Mouse (Mus musculus) lung, embryonic 16.5 days (tissue): ENCODE data around the gene Enthd1. TPM values are rescaled to one million over a fixed set of nuclear protein-coding genes. Genes with fewer than 3 reads are reported as not detected.

ENCODE experiments used
- ATAC-seq: fragments of 200-750 bp; cut with Nextera tagmentation; 2 replicates; pipeline ENCODE4 v1.8.0; 2017; ENCODE audit warnings: low read depth, mild to moderate bottlenecking, moderate library complexity
- H3K27ac ChIP-seq: fragments of 300-500 bp; sonication (generic); 2 replicates; pipeline ENCODE4 v1.5.1; 2014; ENCODE audit warnings: mild to moderate bottlenecking, control low read depth, low read length
- H3K27me3 ChIP-seq: fragments of 300-500 bp; sonication (generic); 2 replicates; pipeline ENCODE4 v1.6.1; 2014; ENCODE audit warnings: low read depth, low read length, mixed read lengths; ENCODE audit not compliant: control insufficient read depth, insufficient read depth
- H3K36me3 ChIP-seq: fragments of 300-500 bp; sonication (generic); 2 replicates; pipeline ENCODE4 v1.6.1; 2014; ENCODE audit warnings: low read length; ENCODE audit not compliant: control insufficient read depth, insufficient read depth
- H3K4me1 ChIP-seq: fragments of 300-500 bp; sonication (generic); replicated peaks from 2 replicates; pipeline ENCODE4 v1.6.1; 2014; ENCODE audit warnings: low read length, mixed read lengths; ENCODE audit not compliant: control insufficient read depth, insufficient read depth
- H3K4me2 ChIP-seq: fragments of 300-500 bp; sonication (generic); 2 replicates; pipeline ENCODE4 v1.6.1; 2014; ENCODE audit warnings: low read depth, low read length, control low read depth
- H3K4me3 ChIP-seq: fragments of 300-500 bp; sonication (generic); 2 replicates; pipeline ENCODE4 v1.5.1; 2014; ENCODE audit warnings: mild to moderate bottlenecking, low read length, control low read depth
- H3K9ac ChIP-seq: fragments of 300-500 bp; sonication (generic); 2 replicates; pipeline ENCODE4 v1.6.1; 2014; ENCODE audit warnings: low read length, control low read depth
- H3K9me3 ChIP-seq: fragments of 300-500 bp; sonication (generic); 2 replicates; pipeline ENCODE4 v1.6.1; 2016; ENCODE audit warnings: low read length; ENCODE audit not compliant: control insufficient read depth
- WGBS: fragments of 180-500 bp; shearing (Covaris S2); extraction: QIAGEN DNeasy Blood & Tissue Kit; methylation state at CpG from one replicate; pipeline ENCODE4 v1.1.7; 2014; 5-methylcytosine and 5-hydroxymethylcytosine counted together
- polyA plus RNA-seq: library from polyadenylated mRNA; unstranded; fragments of >200 nt; fragmentation: Nextera tagmentation; extraction: Ambion mirVana; gene quantifications from 2 replicates; pipeline ENCODE4 v1.2.1, GENCODE M21; 2015

Gene Enthd1
- polyA plus RNA-seq, 1 experiment from 2014 or later: not detected

DNA sequence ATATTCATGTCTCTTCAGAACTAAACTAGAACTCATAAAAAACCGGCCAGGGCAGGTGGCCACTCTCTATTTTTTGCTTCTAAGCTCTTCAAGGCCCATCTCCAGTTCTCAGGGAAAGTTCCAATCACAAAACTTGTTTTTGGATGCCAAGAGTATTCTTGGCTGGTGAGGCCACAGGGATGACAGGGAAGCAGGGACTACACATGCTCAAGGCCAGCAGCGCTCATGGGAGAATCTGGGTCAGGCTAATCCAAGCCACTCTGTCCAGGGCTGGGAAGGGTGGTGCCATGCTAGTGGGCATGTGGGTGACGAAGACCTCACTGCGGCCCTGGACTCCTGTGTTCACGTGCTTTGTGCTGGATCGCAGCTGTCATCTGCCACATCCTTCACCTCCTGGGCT lies 110.5 kb downstream of the Enthd1 start:
- Histone ChIP-seq H3K9ac (no peak overlapping the region), H3K27me3 (no peaks in the 10 kb centered on the region), H3K4me3 (no peak overlapping the region), H3K9me3 (no peaks in the 10 kb centered on the region), H3K4me2 (no peak overlapping the region), H3K27ac (no peak overlapping the region), H3K36me3 (no peaks in the 10 kb centered on the region), H3K4me1 (no peaks in the 10 kb centered on the region)
- ATAC-seq: no peak
- WGBS: 80% methylated on average over 6 of the region's 6 CpGs

DNA sequence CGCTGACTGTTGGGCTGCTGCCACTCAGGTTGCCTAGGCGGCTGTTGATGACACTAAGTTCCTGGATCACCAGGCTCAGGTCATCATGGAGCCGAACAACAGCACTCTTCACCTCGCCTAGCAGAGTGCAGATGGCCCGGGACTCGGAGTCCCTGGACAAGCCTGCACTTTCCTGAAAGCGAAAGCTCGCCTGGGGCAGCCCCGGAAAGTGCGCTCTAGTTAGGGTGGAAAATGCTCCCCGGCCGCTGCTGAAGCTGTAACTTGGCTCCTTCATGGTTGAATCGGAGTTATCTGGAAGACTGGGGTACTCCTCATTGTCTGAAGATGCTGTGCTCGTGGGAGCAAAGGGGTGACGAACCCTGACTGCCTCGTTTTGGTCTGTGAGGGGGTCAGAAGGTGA lies 112.5 kb downstream of the Enthd1 start:
- H3K36me3 ChIP-seq: no peaks in the 10 kb centered on the region
- no peak overlapping the region for H3K4me3 ChIP-seq
- 40% methylated on average over 16 of the region's 16 CpGs for WGBS
- no peak overlapping the region for H3K27ac ChIP-seq
- no peaks in the 10 kb centered on the region for H3K27me3 ChIP-seq
- no peak for ATAC-seq
- no peaks in the 10 kb centered on the region for H3K4me1 ChIP-seq
- no peak overlapping the region for H3K4me2 ChIP-seq
- H3K9ac ChIP-seq: no peak overlapping the region
- no peaks in the 10 kb centered on the region for H3K9me3 ChIP-seq

DNA sequence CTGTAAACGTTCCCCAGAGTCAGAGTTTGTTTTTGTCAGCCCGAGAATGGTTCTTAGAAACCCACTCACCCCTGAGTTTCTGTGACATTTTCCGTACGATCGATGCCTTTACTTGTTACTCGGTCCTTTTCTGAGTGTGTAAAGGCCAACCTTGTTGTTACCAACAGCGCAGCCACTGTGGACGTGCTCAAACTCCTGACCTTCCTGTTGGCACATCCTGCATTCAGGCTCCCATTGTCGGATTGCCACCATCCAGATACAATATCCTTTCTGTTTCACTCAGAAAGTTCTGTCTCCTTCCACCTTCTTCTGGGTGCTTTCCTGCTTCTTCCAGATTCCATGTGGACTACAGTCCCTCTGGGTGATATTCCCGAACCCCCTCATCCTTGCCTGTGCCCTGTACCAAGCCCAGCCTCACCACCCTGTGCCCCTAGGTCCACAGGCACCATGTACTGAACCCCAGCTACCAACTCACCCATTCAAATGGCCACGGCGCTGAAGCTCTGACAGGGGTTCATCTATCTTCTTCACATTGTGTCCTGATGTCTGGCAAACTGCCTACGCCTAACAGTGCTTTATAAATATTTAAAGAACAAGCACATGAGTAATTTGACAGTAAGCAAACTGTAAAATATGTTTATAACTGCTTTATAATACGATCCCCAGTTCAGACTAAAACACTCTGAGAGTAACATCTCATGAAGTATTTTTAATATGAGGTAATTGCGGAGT lies 118.8 kb downstream of the Enthd1 start:
- peak overlapping the region; percentile 15; the same call in 1 of the 2 replicates for H3K27ac ChIP-seq
- 47% methylated on average over 15 of the region's 15 CpGs for WGBS
- no peak overlapping the region for H3K9ac ChIP-seq
- no peaks in the 10 kb centered on the region for H3K9me3 ChIP-seq
- no peak overlapping the region for H3K4me3 ChIP-seq
- H3K4me2 ChIP-seq: no peak overlapping the region
- H3K4me1 ChIP-seq: no peaks in the 10 kb centered on the region
- no peaks in the 10 kb centered on the region for H3K36me3 ChIP-seq
- peak; percentile 65; the same call in 1 of the 2 replicates for ATAC-seq
- H3K27me3 ChIP-seq: no peaks in the 10 kb centered on the region

DNA sequence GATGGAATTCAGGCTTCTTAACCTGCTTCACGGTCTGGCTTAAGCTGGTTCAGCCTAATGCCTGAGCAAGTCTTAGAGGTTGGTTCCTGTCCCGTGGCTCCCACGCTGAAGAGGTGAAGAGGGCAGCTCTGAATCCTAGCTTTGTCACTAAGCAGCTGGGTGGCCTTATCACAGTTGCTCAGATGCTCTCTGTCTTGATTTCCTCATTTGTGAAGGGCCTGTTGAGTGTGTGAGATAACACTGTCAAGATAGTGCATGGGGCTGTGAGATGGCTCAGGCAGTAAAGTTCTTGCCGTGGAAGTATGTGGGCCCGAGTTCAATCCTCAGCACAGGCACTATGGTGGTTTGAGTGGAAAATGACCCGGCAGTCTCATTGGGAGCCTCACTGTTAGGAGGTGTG lies 124.8 kb downstream of the Enthd1 start:
- ATAC-seq: no peak
- Histone ChIP-seq H3K9me3 (no peaks in the 10 kb centered on the region), H3K4me3 (no peak overlapping the region), H3K4me2 (no peak overlapping the region), H3K36me3 (no peaks in the 10 kb centered on the region), H3K27ac (no peak overlapping the region), H3K4me1 (no peaks in the 10 kb centered on the region), H3K27me3 (no peaks in the 10 kb centered on the region), H3K9ac (no peak overlapping the region)
- WGBS: 48% methylated on average over 6 of the region's 6 CpGs

DNA sequence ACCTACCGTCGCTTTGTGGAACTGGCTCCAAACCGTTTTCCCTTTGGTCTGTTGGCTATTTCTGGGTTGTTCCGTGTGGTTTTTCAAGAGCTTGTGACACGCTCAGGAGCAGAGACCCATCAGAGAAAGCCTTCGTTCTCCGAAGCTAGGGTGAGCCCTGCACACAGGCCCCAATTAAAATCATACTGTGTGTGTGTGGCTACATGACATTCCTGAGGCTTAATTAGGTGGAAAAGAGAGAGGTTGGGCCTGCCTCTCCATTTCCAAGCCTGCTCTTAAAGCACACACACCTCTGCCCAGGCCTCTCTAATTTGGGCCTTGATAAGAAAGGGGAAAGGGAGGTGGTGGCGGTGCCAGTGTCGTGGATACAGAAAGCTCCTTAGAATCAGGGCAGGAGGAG lies 126.5 kb downstream of the Enthd1 start:
- Histone ChIP-seq H3K4me2 (no peak overlapping the region), H3K27ac (no peak overlapping the region), H3K9me3 (no peaks in the 10 kb centered on the region), H3K4me1 (no peaks in the 10 kb centered on the region), H3K36me3 (no peaks in the 10 kb centered on the region), H3K27me3 (no peaks in the 10 kb centered on the region), H3K4me3 (no peak overlapping the region), H3K9ac (no peak overlapping the region)
- ATAC-seq: no peak
- 76% methylated on average over 9 of the region's 9 CpGs for WGBS

DNA sequence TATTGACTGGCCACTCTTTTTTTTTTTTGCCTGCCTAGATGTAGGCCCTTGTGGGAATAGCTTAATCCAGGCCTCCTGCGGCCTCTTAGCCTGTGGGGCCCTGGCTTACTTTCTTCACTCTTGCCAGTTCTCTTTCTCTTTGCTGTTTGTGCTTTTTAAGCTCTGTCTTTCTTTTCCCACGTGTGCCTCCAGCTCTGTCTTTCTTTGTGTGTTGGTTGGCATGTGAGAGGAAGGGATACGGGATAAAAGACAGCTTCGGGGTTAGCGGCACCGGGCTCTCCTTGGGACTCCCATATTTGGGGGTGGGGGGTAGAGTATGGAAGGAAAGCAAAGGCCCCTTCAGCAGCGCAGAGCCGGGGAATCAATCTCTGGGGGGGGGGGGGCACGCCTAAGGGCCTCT lies 127.0 kb downstream of the Enthd1 start:
- Histone ChIP-seq H3K9me3 (no peaks in the 10 kb centered on the region), H3K4me1 (no peaks in the 10 kb centered on the region), H3K36me3 (no peaks in the 10 kb centered on the region), H3K4me3 (no peak overlapping the region), H3K27ac (no peak overlapping the region), H3K9ac (no peak overlapping the region), H3K4me2 (no peak overlapping the region), H3K27me3 (no peaks in the 10 kb centered on the region)
- 80% methylated on average over 9 of the region's 9 CpGs for WGBS
- ATAC-seq: no peak

DNA sequence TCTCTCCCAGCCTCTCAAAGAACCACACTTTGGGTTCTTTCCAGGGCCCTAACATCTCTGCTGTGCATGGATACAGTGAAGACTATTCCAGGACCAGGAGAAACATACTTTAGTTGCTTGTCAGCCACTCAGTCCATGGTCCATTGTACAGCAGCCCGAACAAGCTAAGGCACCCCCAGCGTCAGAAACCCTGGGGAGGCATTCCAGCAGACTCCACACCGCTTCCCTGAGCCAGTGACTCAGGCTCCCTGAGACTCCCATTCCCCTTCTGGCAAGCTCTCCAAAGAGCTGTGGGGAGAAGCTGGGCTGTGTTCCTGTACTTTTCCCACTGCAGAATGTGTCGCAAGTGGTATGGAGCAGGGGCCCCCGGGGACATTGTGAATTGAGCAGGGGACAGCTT lies 128.0 kb downstream of the Enthd1 start:
- Histone ChIP-seq H3K4me1 (no peaks in the 10 kb centered on the region), H3K4me2 (no peak overlapping the region), H3K27me3 (no peaks in the 10 kb centered on the region), H3K36me3 (no peaks in the 10 kb centered on the region), H3K9me3 (no peaks in the 10 kb centered on the region), H3K27ac (no peak overlapping the region), H3K4me3 (no peak overlapping the region), H3K9ac (no peak overlapping the region)
- WGBS: 67% methylated on average over 5 of the region's 5 CpGs
- ATAC-seq: no peak

DNA sequence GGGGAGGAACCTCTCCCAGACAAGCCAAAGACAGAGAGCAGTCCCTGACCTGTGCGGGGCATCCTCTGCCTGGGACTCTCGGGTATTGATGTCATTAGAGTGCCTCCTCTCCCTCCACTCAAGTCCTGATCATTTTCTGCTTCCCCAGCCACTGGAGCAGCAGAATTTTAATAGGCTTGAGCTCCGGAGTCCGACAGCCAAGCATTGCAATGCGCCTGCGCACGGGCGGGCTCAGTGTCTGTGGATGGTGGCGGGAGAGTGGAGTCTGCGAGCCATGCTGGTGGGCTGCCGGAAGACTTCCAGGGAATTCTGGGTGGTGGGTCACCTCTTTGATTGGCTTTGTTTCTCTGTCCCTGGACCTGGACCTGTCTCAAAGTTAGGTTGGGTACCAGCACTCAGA lies 134.6 kb downstream of the Enthd1 start:
- Histone ChIP-seq H3K4me3 (no peak overlapping the region), H3K36me3 (no peaks in the 10 kb centered on the region), H3K4me1 (no peaks in the 10 kb centered on the region), H3K27me3 (no peaks in the 10 kb centered on the region), H3K9me3 (no peaks in the 10 kb centered on the region), H3K4me2 (no peak overlapping the region), H3K9ac (no peak overlapping the region), H3K27ac (no peak overlapping the region)
- no peak for ATAC-seq
- 67% methylated on average over 11 of the region's 11 CpGs for WGBS

DNA sequence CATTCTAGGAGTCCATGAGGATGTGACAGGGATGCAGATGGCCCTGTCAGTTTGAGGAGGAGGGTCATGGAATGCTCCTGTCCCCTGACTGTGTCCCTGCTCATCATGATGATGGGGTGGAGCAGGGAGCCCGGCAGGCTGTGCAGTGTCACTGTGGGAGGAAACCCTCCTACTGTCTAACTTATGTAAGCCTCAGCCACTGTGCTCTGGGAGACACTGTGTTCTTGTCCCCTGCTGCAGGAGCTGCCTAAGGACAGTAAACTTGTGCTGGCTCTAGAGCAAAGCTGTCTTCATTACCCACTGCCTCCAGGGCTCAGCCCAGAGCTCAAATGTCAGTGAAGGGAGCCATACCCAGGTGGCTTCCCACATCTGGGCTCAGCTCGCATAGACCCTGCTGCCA lies 146.8 kb downstream of the Enthd1 start:
- Histone ChIP-seq H3K9ac (no peak overlapping the region), H3K27me3 (no peaks in the 10 kb centered on the region), H3K27ac (no peak overlapping the region), H3K9me3 (no peaks in the 10 kb centered on the region), H3K36me3 (no peaks in the 10 kb centered on the region), H3K4me3 (no peak overlapping the region), H3K4me1 (peaks cover 4% of the 10 kb centered on the region; the same call in 1 of the 2 replicates), H3K4me2 (no peak overlapping the region)
- ATAC-seq: no peak
- WGBS: 83% methylated on average over 2 of the region's 2 CpGs

DNA sequence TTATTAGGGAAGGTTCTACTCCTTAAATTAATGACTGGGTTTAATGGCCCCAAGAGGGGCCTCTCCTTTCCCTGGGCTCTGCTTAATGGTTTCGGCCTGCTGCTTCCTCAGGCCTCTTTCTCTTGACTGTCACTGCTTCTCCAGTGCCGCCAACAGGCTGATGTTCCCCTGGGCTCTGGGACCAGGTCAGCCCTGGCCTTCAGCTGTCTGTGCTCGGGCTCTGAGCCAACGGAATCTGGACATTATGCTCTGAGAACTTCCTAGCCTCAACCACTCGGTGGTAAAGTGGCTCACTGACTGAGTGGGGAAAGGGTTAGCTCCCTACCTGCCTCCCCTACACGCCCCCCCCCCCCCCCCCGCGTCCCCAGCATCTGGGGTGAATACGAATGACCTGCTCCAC lies 147.9 kb downstream of the Enthd1 start:
- no peak for ATAC-seq

More for the DNA sequence above, 147.9 kb downstream of the Enthd1 start:
- no peaks in the 10 kb centered on the region for H3K9me3 ChIP-seq
- H3K27ac ChIP-seq: no peak overlapping the region
- no peaks in the 10 kb centered on the region for H3K36me3 ChIP-seq
- H3K4me3 ChIP-seq: no peak overlapping the region
- peaks cover 4% of the 10 kb centered on the region; the same call in 1 of the 2 replicates for H3K4me1 ChIP-seq
- no peak overlapping the region for H3K4me2 ChIP-seq
- H3K27me3 ChIP-seq: no peaks in the 10 kb centered on the region
- no peak overlapping the region for H3K9ac ChIP-seq
- WGBS: 41% methylated on average over 7 of the region's 9 CpGs
